Mouse (Mus musculus) heart, postnatal 10 days (tissue): ENCODE results near the gene Astn1. TPM values are rescaled to one million over a fixed set of nuclear protein-coding genes. Genes with fewer than 3 reads are reported as not detected.

Source experiments
- DNase-seq, 2 experiments: peaks; one replicate each; pipeline ENCODE4 v3.0.0; 2021
- intact Hi-C: fragments of 180-260 bp; cut with DNase I; formaldehyde crosslinking; loops from one replicate; pipeline ENCODE4 v1.15.1; 2025
- total RNA-seq, 2 experiments: library from RNA; stranded (reverse); gene quantifications; 2 replicates each; pipeline ENCODE4 v1.2.3; 2021

The Astn1 gene
- total RNA-seq, 2 experiments from 2014 or later: 2.3 to 2.9 TPM

DNA sequence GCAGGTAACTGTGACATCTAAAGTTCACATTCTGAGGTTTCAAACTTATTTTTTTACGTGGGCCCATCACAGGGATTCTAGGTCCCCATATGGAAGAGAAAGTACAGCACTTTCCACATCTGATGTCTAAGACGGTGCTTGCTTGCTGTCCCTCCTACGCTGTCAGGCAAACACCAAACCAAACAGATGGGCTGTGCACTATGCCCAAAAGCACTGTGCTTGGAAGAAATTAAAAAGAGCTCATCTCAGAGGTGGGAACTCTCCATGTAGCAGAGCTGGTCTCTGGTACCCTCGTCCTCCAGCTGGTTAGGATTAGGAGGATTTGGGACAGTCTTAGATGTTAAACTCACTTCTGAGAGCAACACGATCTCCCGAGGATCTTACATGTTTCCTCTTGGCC is 150.6 kb downstream of the Astn1 start:
- intact Hi-C loops: no loop called here
- DNase-seq: no peak

DNA sequence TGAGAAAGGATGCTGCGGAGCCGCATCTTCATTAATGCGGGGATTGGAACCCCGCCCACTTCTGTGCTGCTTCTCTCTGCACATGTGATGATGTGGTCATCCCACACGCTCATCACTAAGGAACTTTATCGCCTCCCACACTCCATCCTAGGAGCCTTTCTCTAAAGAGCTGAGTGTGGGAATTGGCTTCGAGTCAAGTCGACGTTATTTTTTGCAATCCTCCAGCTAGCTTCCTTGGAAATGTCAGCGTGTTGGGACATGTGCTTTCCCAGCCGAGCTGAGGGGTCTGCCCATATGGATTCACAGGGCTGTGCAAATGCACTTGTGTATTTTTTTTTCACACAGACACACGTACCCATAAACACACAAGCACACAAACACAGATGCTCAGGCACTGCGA is 151.5 kb downstream of the Astn1 start:
- peak; percentile 50 to 59 for DNase-seq
- intact Hi-C loops: no loop called here

DNA sequence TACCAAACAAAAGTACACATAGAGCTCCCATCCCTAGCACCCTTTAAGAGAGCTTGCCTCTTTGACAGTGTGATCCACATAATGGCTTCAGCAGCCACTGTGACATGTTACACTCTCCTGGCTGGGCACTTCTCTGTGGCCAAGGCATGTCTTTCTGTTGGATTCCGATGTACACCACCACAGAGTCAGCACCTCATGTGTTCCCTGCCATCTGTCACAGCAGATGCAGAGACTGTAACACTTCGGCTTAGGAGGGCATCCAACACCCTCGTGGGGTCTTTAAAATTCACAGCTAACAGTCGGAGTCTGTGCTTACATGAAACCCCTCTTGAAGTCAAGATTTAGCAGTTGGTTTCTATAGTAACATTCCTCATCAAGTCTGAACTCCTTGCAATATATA is 154.5 kb downstream of the Astn1 start:
- intact Hi-C loops: no loop called here
- no peak for DNase-seq

DNA sequence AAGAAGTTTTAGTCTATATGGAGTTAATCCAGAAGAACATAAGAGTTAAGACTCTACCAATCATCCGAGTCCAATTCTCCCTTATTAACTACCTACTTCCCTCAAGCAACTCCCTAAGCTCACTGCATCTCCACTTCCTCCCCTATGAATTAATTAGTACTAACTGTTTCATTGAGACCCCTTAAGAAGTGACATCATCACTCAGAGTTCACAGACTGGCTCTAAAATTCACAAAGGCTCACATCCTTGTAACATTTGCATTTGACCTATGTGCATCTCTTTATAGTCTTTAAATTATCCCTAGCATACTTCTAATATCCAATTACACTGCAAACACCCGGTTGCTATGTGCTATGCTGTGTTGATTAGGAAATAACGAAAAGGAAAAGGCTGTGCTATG is 174.1 kb downstream of the Astn1 start:
- intact Hi-C loops: no loop called here
- DNase-seq: no peak

DNA sequence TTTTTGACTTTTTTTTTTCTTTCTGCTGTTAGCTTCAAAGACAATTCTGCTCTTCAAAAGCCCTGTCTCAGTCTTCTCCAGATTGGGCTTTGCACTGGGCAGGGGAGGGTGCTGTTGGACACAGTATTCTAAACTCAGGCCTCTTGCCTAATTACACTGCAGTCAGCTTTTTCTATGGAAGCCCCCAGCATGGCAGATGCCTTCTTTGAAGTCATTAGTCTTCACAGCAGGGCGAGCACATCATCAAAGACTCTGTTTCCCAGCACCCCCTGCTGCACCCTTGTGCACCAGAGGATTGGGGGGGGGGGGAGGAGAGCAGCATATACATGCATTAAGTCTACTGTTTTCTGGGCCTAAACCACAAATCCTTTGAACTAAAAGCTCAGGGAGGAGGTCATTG is 174.8 kb downstream of the Astn1 start:
- DNase-seq: no peak
- intact Hi-C loops: no loop called here

DNA sequence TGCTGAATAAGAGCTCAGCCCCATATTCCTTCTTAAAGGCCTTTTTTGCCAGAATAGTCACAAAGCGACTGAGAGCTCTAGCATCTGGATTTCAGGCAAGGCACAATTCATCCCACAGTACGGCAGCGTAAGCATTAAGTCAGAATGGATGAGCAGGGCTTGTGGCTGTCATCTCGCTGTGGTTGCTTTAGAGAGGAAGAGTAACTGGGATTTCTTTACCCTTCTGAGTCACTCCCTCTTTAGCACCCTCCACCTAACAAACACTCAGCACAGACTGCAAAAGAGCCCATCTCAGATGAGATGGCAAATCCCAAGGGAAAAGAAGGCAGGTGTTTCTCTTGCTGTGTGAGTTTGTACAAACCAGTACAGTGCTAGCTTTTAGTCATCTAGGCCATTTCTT is 183.0 kb downstream of the Astn1 start:
- intact Hi-C loops: no loop called here
- no peak for DNase-seq

DNA sequence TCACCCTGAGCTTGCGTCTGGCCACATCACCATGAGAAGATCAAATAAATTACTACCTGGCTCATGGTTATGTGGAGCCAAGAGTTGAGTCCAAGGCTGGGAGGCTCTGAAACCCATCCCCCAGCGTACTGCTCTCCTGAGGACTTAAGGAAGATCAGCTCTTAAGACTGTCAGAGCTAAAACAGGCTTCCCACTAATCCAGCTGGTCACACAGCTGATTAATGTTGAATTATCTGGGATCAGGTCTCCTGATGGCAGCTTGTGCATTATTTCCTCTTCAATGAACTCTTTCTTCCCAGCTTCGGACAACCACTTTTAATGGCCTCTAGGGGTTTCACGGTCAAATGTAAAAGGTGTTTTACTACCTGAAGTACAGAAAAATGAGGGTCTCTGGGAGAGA is 184.4 kb downstream of the Astn1 start:
- intact Hi-C loops: no loop called here
- DNase-seq: no peak

DNA sequence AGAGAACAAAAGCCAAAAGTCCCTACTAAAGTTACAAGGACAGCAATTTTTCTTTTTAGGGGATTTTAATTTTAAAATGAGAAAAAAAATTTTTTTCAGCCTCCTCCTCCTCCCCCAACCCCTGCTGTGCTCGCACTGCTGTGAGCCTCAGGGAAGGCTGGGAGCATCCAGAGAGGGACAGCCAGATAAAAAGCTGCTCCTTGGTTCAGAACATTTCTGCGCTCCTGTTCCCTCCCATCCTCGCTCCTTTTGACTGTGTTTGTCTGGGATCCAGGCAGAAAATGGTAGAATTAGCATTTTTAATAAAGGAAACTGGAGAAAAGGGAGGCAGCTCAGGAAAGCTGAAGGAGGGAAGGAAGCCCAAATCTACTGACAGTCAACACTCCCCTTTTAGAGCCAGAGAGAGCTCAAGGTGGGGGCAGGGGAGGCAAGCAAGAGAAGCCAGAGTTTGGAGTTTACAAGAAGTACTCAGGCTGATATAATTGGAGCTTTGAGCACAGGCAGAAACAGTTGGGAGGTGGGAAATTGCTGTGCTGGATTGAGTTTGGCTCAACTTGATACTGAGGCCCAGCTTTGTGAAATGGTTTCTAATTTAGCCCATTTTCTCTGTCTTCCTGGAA is 185.6 kb downstream of the Astn1 start:
- DNase-seq: peak in 1 of 2 experiments; percentile 4
- intact Hi-C loops: no loop called here

DNA sequence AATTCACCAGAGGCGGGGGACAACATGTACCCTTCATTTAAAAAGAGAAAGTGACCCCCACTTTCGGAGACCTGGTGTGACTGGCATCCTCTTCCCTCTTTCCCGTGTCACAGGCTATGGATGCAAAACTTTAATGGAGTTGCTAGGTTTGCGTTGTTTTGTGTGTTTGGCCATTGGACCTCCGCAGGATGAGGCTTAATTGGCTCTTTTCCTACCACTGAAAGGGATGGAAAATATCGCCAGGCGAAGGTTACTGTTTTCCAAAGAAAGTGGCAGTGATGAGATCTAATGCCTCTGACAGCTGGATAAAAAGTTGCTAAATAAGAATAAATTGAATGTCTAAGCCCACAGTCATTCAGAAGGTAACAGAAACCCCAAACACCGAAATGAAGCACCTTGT is 186.2 kb downstream of the Astn1 start:
- DNase-seq: no peak
- intact Hi-C loops: no loop called here

DNA sequence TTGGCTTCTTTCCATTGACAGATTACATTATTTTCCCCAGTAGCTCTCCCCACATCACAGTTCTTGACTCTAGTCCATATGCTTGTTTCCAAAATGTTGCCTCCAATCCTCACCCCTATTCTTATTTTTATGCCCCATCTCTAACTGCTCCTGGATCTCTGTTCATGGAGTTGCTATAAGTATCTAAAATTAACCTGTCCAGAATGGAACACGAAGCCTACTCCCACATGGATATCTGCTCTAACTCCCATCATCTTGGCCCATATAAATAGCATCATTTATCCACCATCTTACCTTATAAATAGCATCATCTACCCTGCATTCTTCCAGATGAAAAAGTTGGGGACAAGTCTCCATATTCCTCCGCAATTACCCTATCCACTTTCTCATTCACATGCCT is 187.5 kb downstream of the Astn1 start:
- intact Hi-C loops: no loop called here
- DNase-seq: no peak

DNA sequence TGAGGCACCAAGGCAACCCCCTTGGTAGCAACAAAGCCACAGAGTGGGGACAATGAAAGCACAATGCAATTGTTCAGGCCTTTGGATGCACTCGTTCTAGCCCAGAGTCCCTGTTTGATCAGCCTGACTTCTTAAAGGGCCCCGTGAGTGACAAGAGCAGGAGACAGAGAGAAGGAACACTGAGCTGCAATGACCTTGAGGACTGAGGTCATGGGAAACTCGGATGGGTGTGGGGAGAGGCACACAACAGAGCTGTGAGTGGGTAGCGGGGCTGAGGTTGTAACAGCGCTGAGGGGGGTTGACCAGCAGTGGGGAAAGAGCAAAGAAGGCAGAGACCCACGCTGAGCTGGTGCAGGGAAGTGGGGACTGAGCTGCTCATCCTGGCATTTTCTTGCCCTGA is 189.9 kb downstream of the Astn1 start:
- intact Hi-C loops: no loop called here

DNA sequence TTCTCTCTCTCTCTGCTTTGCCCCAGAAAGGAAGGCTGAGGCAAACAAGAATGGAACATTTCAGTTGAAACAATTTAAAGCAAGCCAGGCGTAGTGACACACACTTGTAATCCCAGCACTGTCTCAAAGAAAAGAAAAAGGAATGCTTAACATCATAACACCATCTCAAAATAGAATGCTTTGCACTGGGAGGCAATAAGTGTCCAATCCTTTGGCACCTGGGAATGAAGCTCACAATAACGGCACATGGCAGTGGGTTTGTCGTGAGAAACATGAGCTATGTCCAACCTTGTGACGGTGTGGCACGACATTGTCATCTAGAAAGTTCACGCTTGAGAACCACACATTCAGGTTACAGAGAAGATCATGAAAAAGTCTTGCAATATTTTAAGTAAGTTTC is 191.3 kb downstream of the Astn1 start:
- DNase-seq: no peak

More for the DNA sequence above, 189.9 kb downstream of the Astn1 start:
- no peak for DNase-seq

DNA sequence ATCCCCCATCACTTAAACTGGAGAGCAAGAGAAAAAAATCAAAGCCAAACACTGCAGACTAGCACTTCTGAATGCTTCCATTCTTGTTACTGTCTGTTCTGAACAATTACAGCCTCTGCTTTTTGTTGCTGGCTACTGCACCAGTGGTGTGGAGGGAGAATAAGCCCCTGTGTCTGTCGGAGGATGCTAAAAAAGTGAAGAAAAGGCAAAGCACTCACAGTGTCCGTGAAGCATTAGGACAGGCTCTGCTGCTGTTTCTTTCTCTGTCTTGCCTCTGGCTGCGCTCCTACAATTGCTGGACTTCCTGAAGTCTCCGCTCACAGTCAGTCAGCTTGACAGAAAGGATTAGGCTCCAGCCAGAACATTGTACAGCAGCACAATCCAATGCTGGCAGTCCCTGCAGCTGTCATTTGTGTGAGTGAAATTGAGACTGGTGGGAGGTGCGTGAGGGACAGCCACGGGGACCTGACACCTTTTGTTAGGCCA is 192.0 kb downstream of the Astn1 start:
- peak; percentile 29 to 34 for DNase-seq
- intact Hi-C loops: no loop called here

More for the DNA sequence above, 191.3 kb downstream of the Astn1 start:
- intact Hi-C loops: no loop called here

DNA sequence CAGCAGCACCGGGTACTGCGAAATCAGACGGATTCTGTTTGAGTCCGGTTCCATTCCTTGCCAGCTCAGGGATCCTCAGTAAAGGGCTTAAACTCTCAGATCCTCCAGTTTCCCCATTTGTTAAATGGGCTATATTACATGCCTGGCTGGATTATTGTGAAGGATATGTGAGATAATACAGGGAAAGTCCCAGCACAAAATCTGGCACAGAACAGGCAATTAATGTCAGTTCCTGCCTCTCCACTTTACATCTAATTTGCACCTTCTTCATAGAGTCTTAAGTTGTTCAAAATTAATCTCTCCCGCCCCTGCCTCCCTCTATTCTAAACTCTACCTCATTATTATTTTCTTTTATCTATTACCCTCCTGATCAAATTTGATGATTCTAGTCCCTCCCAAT is 211.1 kb downstream of the Astn1 start:
- no peak for DNase-seq
- intact Hi-C loops: no loop called here

DNA sequence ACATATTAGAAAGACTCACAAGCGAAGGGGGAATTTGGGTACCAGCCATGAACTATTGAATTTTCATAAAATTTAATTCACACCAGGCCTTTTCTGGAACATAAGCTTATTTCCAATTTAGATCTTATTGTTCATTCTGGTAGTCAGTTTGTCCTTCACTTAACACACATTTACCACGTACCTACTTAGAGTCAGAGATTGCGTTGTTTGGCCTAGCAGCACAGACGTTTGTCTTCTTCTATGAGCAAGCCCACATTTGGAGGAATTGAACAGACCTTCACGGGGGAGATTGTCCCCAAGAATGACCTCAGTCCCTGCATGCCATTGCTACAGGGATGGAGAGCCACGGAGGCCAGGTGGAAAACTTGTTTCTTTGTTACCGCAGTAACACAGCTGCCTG is 211.5 kb downstream of the Astn1 start:
- no peak for DNase-seq
- intact Hi-C loops: no loop called here

DNA sequence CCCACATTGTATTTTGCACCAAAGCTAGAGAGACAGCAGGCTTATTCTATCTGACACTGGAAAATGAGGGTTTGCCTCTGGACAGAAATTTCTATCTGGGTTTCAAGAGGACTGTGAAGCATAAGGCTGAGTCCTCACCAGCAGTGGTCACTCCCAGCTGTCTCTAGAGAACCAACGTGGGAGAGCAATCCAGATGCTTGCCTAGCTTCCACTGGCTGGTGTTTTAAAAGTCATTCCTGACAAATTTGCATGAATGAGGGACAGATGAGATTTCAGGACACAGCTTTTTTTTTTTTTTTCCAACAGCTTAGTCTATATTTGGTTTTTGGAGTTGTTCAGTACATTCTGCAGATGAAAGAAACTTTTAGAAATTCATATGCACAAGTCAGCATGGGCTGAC is 213.9 kb downstream of the Astn1 start:
- DNase-seq: no peak
- intact Hi-C loops: no loop called here

DNA sequence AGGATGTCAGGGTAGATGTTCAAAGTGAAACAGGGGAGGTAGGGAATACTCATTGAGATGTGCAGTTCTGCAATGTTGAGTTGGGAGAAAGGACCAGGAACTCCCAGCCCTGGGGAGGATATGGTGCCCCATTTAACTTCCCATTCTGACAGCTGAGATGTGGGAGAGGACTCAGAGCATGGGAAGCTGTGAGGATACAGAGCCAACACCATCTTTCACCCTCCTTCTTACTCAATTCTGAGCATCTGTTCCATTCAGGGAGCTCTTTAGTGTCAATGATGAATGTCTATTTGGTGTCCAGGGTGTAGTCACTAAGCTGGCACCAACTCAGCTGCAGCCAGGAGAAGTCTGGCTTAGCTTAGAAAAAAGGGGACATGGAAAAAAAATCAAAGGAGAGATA is 219.7 kb downstream of the Astn1 start:
- intact Hi-C loops: no loop called here
- no peak for DNase-seq

DNA sequence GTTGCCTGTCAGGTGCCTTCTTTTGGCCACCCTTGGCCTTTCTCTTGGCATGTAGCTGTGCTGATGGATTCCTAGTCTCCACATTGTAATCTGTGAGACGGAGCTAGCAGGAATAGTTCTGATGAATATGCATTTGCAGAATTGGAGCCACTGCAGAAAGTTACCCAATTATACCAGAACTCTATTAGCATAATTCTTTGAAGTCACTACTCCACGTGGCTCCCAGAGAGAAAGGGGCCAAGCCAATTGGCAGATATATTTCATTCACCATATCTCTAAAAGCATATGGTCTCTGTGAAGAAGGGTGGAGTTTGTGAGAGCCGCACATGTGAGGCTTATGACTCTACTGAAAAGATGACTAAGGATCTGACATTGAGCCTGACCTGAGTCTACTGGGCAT is 226.8 kb downstream of the Astn1 start:
- intact Hi-C loops: no loop called here

DNA sequence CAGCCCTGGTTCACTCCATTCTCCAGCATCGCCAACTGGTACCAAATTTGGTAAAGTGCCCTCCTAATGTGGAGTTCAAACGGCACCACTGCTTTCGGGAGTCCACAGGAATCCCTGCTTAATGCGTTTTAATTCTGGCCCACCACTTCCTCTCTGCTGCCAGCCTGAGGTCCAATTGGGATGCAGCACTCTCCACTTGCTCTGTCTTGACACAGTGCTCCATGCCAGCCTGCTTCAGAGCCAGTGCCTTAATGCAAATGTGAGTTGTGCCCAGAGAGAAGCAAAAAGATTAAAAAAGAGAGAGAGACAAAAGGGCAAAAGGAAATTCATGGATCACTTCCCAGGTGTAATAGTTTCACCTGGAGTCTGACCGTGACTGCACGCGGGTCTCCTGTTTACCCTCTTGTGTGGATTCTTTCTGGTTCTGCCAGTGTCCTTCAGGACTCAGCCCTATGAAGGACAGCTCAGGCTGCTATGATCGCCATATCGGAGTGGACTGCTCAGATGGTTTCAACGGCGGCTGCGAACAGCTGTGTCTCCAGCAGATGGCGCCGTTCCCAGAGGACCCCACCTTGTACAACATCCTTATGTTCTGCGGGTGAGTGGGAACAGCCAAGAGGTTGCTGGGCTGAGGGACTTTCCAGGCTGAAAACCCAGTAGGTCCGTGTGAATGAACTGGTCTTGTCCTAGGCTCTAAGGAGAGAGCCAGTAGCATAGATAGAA is 234.8 kb downstream of the Astn1 start:
- intact Hi-C loops: loop anchor here (5.0 kb wide), 1 partner anchor 55 kb away; no protein-coding TSS in a partner anchor
- DNase-seq: peak; percentile 63 to 72

More for the DNA sequence above, 226.8 kb downstream of the Astn1 start:
- DNase-seq: no peak

DNA sequence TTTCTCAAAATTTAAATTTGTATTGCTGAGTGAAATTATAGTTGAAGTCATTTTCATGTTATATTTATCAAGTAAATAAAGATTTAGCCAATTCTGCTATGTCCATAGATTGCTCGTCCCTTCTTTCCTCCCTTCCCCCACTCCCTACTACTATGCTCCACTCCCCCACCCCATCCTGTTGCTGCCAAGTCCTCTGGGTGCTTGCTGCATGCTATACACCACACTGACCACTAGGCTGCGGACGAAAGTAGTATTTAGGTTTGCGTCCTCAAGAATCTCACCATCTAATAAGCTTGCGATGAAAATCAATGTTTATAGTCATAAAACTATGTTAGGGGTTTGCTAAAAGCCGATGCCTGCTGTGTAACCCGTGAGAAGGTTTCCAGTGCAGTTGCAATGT is 235.9 kb downstream of the Astn1 start:
- DNase-seq: no peak
- intact Hi-C loops: loop anchor here (5.0 kb wide), 1 partner anchor 54 kb away; no protein-coding TSS in a partner anchor

DNA sequence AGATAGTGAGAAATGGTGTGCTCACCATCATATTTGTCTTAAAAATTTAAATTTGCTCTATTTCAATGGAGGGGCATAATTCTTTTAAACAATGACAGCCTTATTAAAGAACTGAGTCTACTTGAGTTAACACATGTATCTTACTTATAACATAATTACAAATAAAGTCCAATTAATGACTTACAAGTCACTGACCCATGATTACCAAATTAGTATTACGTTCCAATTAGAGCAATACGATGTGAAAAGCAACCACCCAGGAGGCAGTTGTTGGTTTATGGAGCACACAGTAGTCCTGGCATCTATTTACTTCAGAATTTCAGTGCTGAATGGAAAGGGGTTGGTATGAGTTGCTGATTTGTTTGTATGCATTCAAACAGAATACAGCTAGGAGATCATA is 237.4 kb downstream of the Astn1 start:
- intact Hi-C loops: loop anchor here (5.0 kb wide), 1 partner anchor 53 kb away; no protein-coding TSS in a partner anchor
- DNase-seq: no peak

DNA sequence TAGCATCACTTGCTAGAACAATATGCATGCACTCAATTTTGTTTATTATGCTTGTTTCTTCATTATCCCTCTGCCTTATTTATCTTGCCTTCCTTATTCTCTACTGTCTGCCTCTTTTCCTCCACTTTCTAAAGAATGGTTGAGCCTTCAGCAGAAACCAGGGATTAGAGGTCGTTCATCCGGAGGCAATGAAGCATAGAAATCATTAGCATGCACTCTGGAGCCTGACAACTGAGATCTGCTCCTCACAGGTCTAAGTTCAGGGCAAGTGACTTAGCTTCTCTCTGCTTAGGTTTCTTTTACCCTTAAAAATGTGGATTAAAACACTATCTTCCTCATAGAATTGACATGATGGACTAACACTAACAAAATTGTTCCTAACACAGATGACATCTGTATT is 241.0 kb downstream of the Astn1 start:
- no peak for DNase-seq
- intact Hi-C loops: no loop called here
